Mouse (Mus musculus) testis, adult 2 months (tissue): ENCODE results near the gene Rad51.

Experiments used
- CTCF ChIP-seq: fragments of 200-500 bp; IDR thresholded peaks from 2 replicates; pipeline ENCODE4 v1.5.1; 2012; ENCODE audit warnings: low read depth, mild to moderate bottlenecking, inconsistent platforms, low read length, moderate library complexity; ENCODE audit not compliant: control insufficient read depth, insufficient read depth, insufficient replicate concordance
- POLR2A ChIP-seq: fragments of 200-500 bp; IDR thresholded peaks from 2 replicates; pipeline ENCODE4 v1.6.1; 2012; ENCODE audit warnings: low read depth, mild to moderate bottlenecking, inconsistent platforms, low read length, moderate library complexity; ENCODE audit not compliant: control insufficient read depth

DNA sequence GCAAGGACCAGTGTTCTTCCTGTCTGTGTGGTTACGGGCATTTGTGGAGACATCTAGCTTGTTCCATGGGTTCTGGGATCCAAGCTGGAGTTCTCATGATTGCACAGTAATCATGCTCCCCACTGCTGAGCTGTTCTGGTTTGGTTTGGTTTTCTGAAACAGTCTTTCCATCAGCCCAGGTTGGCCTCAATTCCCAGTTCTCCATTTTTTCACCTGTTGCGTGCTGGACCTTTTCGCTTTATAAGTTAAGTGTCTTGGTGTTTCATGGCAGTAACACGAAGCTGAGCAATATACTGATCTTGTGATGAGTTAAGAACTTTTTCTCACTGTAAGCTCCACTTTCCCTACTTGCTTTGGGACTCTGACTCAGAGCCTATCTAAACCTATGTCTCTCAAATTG lies 51.4 kb downstream of the Rad51 start:
- no peak for TF ChIP-seq POLR2A
- no peak for TF ChIP-seq CTCF
